Mouse (Mus musculus) gastrocnemius, postnatal 36 days (tissue): ENCODE results near the gene Dhrs9. TPM values are rescaled to one million over a fixed set of nuclear protein-coding genes. Genes with fewer than 3 reads are reported as not detected.
"Not testable (repeated sequence)": the region's sequence is repeated elsewhere in the genome, so short reads cannot be mapped to it uniquely, and the experiment has no call there.

ENCODE experiments used
- DNase-seq, 2 experiments: peaks; one replicate each; pipeline ENCODE4 v3.0.0; 2022
- intact Hi-C: fragments of 180-260 bp; cut with DNase I; formaldehyde crosslinking; loops from one replicate; pipeline ENCODE4 v1.15.1; 2025
- long read RNA-seq, 2 experiments: library from polyadenylated mRNA; stranded (forward); transcript quantifications; one replicate each; pipeline ENCODE4 v2.0.0; 2021
- total RNA-seq, 2 experiments: library from RNA; stranded (reverse); gene quantifications; 2 replicates each; pipeline ENCODE4 v1.2.3; 2021

The Dhrs9 gene
- total RNA-seq = not detected
- long read RNA-seq, experiment 1 = 0 reads
- long read RNA-seq, experiment 2 = 0 reads

- no peak for DNase-seq
- intact Hi-C loops = no loop called here
Observed at GRCm38 (mm10) chr2:69380281-69380680, at the start of gene Dhrs9. TSS of gene Dhrs9 (plus strand) at chr2:69380445.

- DNase-seq, intact Hi-C loops: not testable (repeated sequence)
Observed at GRCm38 (mm10) chr2:69331523-69331922, 48.7 kb upstream of the Dhrs9 start.

GRCm38 (mm10) chr2:69341506-69341905, 38.7 kb upstream of the Dhrs9 start:
- no peak for DNase-seq
- intact Hi-C loops = no loop called here

GRCm38 (mm10) chr2:69342496-69343221, 37.6 kb upstream of the Dhrs9 start, which contains the start of gene Abcb11:
TSS of gene Abcb11 (minus strand) at chr2:69342616.
- no peak for DNase-seq
- intact Hi-C loops = no loop called here

GRCm38 (mm10) chr2:69355402-69355801, 24.8 kb upstream of the Dhrs9 start:
- DNase-seq, intact Hi-C loops: not testable (repeated sequence)

GRCm38 (mm10) chr2:69364831-69365230, 15.4 kb upstream of the Dhrs9 start:
- DNase-seq = no peak
- intact Hi-C loops = no loop called here

- intact Hi-C loops = no loop called here
- DNase-seq = no peak
Observed at GRCm38 (mm10) chr2:69365275-69365674, 15.0 kb upstream of the Dhrs9 start.

GRCm38 (mm10) chr2:69376780-69377179, 3.5 kb upstream of the Dhrs9 start:
- intact Hi-C loops = no loop called here
- DNase-seq = no peak

- no peak for DNase-seq
- intact Hi-C loops = no loop called here
Observed at GRCm38 (mm10) chr2:69379801-69380200, 444 bp upstream of the Dhrs9 start.

GRCm38 (mm10) chr2:69381740-69382139, 1.5 kb downstream of the Dhrs9 start:
- intact Hi-C loops = no loop called here
- no peak for DNase-seq

GRCm38 (mm10) chr2:69382838-69383237, 2.6 kb downstream of the Dhrs9 start:
- no peak for DNase-seq
- intact Hi-C loops = no loop called here

GRCm38 (mm10) chr2:69386118-69386871, 6.0 kb downstream of the Dhrs9 start:
- DNase-seq = no peak
- intact Hi-C loops = no loop called here

GRCm38 (mm10) chr2:69393947-69394346, 13.7 kb downstream of the Dhrs9 start:
- no peak for DNase-seq
- intact Hi-C loops = no loop called here

- DNase-seq = no peak
- intact Hi-C loops = no loop called here
Observed at GRCm38 (mm10) chr2:69395597-69396248, 15.5 kb downstream of the Dhrs9 start.

- intact Hi-C loops = no loop called here
- no peak for DNase-seq
Observed at GRCm38 (mm10) chr2:69396760-69397435, 16.7 kb downstream of the Dhrs9 start.

GRCm38 (mm10) chr2:69400866-69401604, 20.8 kb downstream of the Dhrs9 start:
- intact Hi-C loops = no loop called here
- DNase-seq = no peak

- intact Hi-C loops = no loop called here
- no peak for DNase-seq
Observed at GRCm38 (mm10) chr2:69401891-69402290, 21.6 kb downstream of the Dhrs9 start.

- intact Hi-C loops = no loop called here
- DNase-seq = no peak
Observed at GRCm38 (mm10) chr2:69402309-69402708, 22.1 kb downstream of the Dhrs9 start.

- intact Hi-C loops = no loop called here
- DNase-seq = no peak
Observed at GRCm38 (mm10) chr2:69405692-69406091, 25.4 kb downstream of the Dhrs9 start.

GRCm38 (mm10) chr2:69414539-69414938, 34.3 kb downstream of the Dhrs9 start:
- intact Hi-C loops = no loop called here
- DNase-seq = no peak
